Mouse (Mus musculus) stomach, embryonic 16.5 days (tissue): Measurements from ENCODE around the gene Ppp1r32. TPM values are rescaled to one million over a fixed set of nuclear protein-coding genes. Genes with fewer than 3 reads are reported as not detected.

Experiments
- polyA plus RNA-seq: library from polyadenylated mRNA; unstranded; fragments of >200 nt; fragmentation: Nextera tagmentation; extraction: Ambion mirVana; gene quantifications from 2 replicates; pipeline ENCODE4 v1.2.1, GENCODE M21; 2015

Ppp1r32 gene
- polyA plus RNA-seq, 1 experiment from 2014 or later: 0.31 TPM

Other genes with a start within 250 kb of the Ppp1r32 start
- gene Myrf, start 242.2 kb downstream of the Ppp1r32 start, polyA plus RNA-seq: 16.6 and 17.6 TPM in 2 replicates
- gene Dagla, start 178.1 kb downstream of the Ppp1r32 start, polyA plus RNA-seq: 2.9 and 3.4 TPM in 2 replicates
- gene Syt7, start 93.8 kb downstream of the Ppp1r32 start, polyA plus RNA-seq: 0.84 TPM in 2 replicates
- 0.32 and 0.41 TPM in 2 replicates for gene Lrrc10b, start 25.5 kb downstream of the Ppp1r32 start, polyA plus RNA-seq
- gene Cpsf7, start 42.3 kb upstream of the Ppp1r32 start, polyA plus RNA-seq: 39.2 and 41.0 TPM in 2 replicates
- gene Sdhaf2, start 43.2 kb upstream of the Ppp1r32 start, polyA plus RNA-seq: 50.6 and 53.1 TPM in 2 replicates
- gene Tmem216, start 73.3 kb upstream of the Ppp1r32 start, polyA plus RNA-seq: 28.9 and 29.8 TPM in 2 replicates
- gene Cyb561a3, start 94.2 kb upstream of the Ppp1r32 start, polyA plus RNA-seq: 22.6 and 26.4 TPM in 2 replicates
- gene Tmem138, start 94.4 kb upstream of the Ppp1r32 start, polyA plus RNA-seq: 24.6 and 25.0 TPM in 2 replicates
- gene Ddb1, start 122.4 kb upstream of the Ppp1r32 start, polyA plus RNA-seq: 317 and 357 TPM in 2 replicates
- gene Tkfc, start 122.7 kb upstream of the Ppp1r32 start, polyA plus RNA-seq: 19.3 and 19.4 TPM in 2 replicates
- 1.2 and 2.0 TPM in 2 replicates for gene Vwce, start 151.3 kb upstream of the Ppp1r32 start, polyA plus RNA-seq
- gene Pga5, start 195.1 kb upstream of the Ppp1r32 start, polyA plus RNA-seq: 139 and 218 TPM in 2 replicates
- 48.7 and 60.3 TPM in 2 replicates for gene Vps37c, start 205.8 kb upstream of the Ppp1r32 start, polyA plus RNA-seq